ENCODE assay signal across 8 mouse cellular contexts in genomic region chr2:80969354-80969753, GRCm38 (mm10).
A peak's percentile ranks its signal among the peaks of the same experiment; 100 is the strongest.
DNase-seq lines count a peak whose midpoint lies in the region; ATAC-seq lines count a peak whose summit lies in the region.

No protein-coding gene starts in this region.

- intact Hi-C loops in gastrocnemius, postnatal 14 days (cut with DNase I; ENCODE audit: low total_unique reads): no loop called here

- no peak for ATAC-seq in activated CD4-positive, CD25-positive, alpha-beta regulatory T cell, adult 4 months

- peak; percentile 5 for DNase-seq in gastrocnemius, postnatal 14 days
- no peak for DNase-seq in gastrocnemius, postnatal 25 days
- DNase-seq in Muller cell, postnatal 12 days (ENCODE audit: inconsistent ontology term): peak; percentile 89
- peak; percentile 11 to 41 for DNase-seq in frontal cortex, adult 2 months (ENCODE audit: extremely low spot score in 1 of 2, low spot score in 1 of 2)
- peak; percentile 45 for DNase-seq in layer of hippocampus, adult 9-11 months
- peak; percentile 23 for DNase-seq in right cerebral cortex, postnatal 25 days
- no peak for DNase-seq in spleen, postnatal 4 days (ENCODE audit: low spot score in 2 of 2)

Comparison
In these comparisons a context has a peak if more than half of its experiments do, and no peak if none do; other contexts are left out.
1. DNase-seq: peak in gastrocnemius, postnatal 14 days (single experiment), Muller cell, postnatal 12 days (single experiment), frontal cortex, adult 2 months (2 of 2), layer of hippocampus, adult 9-11 months (single experiment) and right cerebral cortex, postnatal 25 days (single experiment); none in gastrocnemius, postnatal 25 days (single experiment) and spleen, postnatal 4 days (0 of 2).